Mouse (Mus musculus): ENCODE measurements around the gene Traf7.

Traf7 gene

GRCm38 (mm10) chr17:24527723-24528559 is at the start of gene Traf7:
Traf7 (minus strand) TSS chr17:24527938.
- peak; percentile 89 for ATAC-seq (ENCODE audit: low TSS enrichment)

DNA sequence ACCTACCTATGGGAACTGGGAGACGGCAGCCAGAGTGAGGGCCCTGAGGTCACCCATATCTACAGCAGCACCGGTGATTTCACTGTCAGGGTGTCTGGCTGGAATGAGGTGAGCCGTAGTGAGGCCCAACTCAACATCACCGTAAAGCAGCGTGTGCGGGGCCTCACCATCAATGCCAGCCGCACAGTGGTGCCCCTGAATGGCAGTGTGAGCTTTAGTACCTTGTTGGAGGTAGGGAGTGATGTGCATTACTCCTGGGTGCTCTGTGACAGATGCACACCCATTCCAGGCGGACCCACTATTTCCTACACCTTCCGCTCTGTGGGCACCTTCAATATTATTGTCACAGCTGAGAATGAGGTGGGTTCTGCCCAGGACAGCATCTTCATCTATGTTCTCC is 46.1 kb upstream of the Traf7 start:
- ATAC-seq (ENCODE audit: low TSS enrichment), result no peak

DNA sequence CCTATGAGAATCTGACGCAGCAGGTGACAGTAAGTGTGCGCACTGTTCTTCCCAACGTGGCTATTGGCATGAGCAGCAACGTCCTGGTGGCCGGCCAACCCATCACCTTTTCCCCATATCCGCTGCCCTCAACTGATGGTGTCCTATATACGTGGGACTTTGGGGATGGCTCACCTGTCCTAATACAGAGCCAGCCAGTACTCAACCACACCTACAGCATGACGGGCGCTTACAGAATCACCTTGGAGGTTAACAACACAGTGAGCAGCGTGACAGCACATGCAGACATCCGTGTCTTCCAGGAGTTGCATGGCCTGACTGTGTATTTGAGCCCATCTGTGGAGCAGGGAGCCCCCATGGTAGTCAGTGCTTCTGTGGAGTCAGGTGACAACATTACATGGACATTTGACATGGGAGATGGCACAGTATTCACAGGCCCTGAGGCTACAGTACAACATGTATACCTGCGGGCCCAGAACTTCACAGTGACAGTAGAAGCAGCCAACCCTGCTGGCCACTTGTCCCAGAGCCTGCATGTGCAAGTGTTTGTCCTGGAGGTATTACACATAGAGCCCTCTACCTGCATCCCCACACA is 45.0 kb upstream of the Traf7 start:
- no peak for ATAC-seq (ENCODE audit: low TSS enrichment)

GRCm38 (mm10) chr17:24569837-24570236 is 42.1 kb upstream of the Traf7 start:
- no peak for ATAC-seq (ENCODE audit: low TSS enrichment)

DNA sequence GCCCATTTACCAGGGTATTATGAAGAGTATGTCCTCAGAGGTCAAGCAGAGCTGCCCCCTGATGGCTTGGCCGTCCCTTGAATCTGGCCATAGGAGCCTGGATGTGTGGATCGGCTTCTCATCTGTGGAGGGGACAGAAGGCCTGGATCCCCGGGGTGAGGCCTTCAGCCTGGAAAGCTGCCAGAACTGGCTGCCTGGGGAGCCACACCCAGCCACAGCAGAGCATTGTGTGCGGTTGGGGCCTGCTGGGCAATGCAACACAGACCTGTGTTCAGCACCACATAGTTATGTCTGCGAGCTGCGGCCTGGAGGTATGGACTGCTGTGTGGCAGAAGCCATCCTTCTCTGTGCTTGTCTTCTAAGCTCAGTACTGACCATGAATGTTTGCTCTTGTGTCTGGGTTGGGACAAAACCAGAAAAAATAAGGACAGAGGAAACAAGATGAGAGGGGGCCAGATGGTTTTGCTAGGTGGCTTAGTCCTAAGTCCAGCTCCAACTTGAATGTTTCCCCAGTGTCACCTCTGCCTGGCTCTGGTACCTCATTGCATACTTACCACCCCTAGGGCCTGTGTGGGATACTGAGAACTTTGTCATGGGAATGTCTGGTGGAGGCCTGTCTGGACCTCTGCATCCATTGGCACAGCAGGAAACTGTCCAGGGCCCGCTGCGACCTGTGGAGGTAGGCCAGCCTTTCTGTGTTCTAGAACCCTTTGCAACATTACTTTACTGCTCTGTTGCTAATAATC is 39.5 kb upstream of the Traf7 start:
- ATAC-seq (ENCODE audit: low TSS enrichment), result no peak

DNA sequence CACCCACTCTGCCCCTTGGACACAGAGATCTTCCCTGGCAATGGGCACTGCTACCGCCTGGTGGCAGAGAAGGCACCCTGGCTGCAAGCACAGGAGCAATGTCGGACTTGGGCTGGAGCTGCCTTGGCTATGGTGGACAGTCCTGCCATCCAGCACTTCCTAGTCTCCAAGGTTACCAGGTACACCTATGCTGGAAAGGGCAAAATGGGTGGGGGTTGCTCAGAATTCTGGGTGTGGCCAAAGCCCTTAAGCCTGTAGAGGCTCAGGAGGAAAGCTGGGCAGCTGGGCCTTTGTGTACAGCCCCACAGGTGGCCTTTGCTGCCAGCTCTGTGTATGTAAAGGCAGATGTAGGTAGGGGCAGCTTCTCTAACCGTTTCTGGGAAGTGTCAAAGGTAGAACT is 38.1 kb upstream of the Traf7 start:
- ATAC-seq (ENCODE audit: low TSS enrichment), result no peak

- ATAC-seq (ENCODE audit: low TSS enrichment), result no peak
Measured at GRCm38 (mm10) chr17:24565092-24565491, 37.4 kb upstream of the Traf7 start.

- ATAC-seq (ENCODE audit: low TSS enrichment), result no peak
Measured at GRCm38 (mm10) chr17:24564422-24564821, 36.7 kb upstream of the Traf7 start.

DNA sequence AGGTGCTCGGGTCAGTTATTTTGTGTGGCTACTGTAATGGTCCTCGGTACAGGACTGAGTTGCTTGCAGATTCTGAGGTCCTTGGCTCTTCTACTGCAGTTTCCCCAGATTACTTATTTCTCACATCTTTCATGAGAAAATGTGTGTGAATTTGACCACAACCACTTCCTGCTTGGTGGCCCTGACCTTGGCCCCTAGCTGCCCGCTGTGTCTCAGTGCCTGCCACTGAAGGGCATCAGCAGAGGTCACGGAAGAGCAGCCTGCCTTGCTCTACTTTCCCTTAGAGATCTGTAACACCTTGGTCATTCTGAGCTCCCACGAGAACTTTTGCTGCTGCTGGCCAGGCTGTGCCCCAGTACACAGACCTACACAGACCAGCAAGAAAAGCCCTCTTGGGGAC is 35.9 kb upstream of the Traf7 start:
- no peak for ATAC-seq (ENCODE audit: low TSS enrichment)

DNA sequence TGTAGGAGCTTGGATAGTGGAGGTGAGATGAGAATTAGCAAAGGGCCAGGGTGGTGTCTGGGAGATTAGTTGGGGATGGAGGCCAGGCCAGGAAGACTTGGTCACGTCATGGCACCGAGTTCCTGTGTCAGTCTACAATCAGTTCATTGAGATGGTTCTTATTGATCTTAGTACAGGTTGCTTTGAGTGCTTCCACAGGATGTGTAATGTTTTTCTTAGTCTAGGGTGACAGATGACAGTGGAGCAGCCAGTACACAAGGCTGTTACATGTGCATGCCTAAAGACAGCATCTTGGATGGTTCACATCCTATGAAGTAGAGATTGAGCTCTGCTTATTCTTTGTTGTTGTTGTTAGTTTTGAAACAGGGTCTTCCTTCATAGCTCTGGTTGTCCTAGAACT is 33.9 kb upstream of the Traf7 start:
- ATAC-seq (ENCODE audit: low TSS enrichment), result no peak

DNA sequence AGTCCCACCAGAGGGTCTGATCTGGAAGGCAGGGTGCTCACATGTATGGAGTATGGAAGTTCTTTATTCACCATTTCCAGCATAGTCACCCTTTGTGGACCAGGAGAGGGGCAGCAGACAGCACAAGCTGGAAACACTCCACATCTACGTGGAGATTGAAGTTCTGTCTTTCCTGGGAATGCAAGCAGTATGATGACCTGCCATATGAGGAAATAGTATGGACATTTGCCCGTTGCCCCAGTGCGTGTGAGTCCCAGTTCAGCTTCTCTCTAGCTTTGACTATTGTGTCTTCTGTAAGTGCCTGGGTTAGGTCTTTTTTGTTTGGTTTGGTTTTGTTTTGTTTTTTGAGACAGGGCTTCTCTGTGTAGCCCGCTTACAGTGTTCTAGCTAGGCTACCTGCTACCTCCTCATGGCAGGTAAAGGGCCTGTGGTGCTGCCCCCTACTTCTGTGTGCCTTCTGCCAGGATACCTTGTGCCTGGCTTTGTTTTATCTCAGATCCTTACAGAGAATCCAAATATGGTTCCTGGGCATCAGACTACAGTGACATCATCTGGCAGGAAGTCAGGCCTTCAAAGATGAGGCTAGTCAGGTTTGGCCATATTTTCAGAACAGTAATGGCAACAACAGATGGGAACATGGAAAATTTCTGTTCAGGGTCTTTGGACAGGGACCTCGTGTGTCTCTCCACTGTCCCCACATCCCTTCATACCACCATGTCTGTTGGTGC is 32.7 kb upstream of the Traf7 start:
- no peak for ATAC-seq (ENCODE audit: low TSS enrichment)

- ATAC-seq (ENCODE audit: low TSS enrichment), result no peak
Measured at GRCm38 (mm10) chr17:24559146-24559545, 31.4 kb upstream of the Traf7 start.

- ATAC-seq (ENCODE audit: low TSS enrichment), result peak; percentile 41; the same call in 1 of the 2 replicates
Measured at GRCm38 (mm10) chr17:24558600-24559099, 30.9 kb upstream of the Traf7 start.

DNA sequence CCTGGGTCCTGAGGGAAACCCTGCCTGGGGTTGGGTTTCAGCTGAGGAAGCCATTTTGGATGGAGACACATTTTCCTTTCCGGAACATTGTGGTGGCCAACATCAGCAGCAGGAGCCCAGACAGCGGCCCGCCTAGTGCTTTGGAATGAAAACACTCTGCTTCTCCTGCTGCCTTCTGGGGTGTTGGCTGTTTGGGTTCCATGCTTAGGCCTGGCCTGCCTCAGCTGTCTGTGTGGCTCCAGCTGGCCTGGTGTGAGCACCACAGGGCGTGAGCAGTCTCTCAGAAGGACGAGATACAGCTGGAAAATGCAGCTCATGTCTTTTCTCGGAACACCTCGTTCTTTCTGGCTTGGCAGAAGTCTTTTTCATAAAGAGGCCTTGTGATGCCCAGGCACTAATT is 29.4 kb upstream of the Traf7 start:
- ATAC-seq (ENCODE audit: low TSS enrichment), result no peak

GRCm38 (mm10) chr17:24551050-24551444 is 23.3 kb upstream of the Traf7 start:
- no peak for ATAC-seq (ENCODE audit: low TSS enrichment)

DNA sequence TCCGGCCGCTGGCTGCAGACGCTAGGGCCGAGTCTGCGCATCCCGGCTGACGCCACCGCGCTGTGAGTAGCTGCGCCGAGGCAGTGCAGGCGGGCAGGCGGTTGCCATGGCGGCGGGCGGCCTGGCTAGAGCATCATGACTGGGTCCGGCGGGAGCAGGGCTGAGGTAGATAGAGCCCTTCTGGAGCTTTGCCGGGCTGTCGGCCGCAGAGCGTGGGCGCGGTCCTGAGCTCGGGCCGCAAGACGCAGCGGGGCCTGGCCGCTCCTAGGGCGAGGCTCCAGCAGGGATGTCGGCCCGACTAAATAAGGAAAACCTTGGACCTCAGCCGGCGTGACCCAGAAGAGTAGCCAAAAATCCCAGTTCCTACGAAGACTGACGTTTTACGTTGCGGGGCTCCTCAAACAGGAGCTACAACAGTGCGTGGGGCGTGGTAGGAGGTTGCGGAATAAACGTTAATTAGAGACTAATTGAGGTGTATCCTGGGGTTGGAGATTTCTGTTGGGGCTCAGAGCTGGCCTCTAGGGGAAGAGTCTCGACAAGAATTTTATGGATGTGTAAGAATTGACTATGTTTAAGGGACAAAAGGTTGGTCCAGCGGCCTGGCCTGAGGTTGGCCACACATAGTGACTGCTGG is 22.8 kb upstream of the Traf7 start:
- ATAC-seq (ENCODE audit: low TSS enrichment), result peak; percentile 46

DNA sequence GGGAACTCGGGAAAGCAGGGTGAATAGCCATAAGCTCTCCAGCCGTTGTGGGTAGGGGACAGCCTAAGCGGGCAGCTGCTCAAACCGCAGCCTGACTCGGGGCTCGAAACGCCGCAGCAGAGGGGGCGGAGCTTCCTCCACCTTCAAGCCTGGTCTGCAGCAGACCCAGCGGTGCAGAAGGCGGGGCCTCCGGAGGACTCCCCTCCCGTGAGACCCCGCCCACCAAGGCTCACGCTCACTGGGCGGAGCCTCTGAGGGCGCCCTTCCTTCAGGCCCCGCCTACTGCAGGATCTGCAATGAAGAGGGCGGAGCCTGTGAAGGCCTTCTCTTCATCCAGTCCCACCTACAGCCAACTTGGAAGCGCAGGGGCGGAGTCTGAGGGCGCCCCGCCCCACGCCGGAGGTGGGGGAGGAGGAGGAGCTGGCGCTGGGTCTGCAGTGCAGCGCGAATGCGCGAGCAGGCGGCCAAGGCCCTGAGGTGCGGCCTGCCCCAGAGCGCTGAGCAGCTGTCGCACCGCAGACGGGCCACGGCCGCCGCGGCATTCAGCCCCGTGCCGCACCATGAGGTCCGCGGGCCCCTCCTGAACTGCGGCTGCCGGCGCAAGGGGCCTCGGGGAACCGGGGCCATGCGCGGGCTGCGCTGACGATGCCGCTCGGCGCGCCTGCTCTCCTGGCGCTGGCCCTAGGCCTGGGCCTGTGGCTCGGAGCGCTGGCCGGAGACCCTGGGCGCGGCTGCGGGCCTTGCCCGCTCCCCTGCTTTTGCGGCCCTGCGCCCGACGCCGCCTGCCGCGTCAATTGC is 22.1 kb upstream of the Traf7 start, which contains the start of gene Pkd1:
Pkd1 (plus strand) TSS at position 217 of the 798 bp plus-strand sequence.
- peak; percentile 84 for ATAC-seq (ENCODE audit: low TSS enrichment)

DNA sequence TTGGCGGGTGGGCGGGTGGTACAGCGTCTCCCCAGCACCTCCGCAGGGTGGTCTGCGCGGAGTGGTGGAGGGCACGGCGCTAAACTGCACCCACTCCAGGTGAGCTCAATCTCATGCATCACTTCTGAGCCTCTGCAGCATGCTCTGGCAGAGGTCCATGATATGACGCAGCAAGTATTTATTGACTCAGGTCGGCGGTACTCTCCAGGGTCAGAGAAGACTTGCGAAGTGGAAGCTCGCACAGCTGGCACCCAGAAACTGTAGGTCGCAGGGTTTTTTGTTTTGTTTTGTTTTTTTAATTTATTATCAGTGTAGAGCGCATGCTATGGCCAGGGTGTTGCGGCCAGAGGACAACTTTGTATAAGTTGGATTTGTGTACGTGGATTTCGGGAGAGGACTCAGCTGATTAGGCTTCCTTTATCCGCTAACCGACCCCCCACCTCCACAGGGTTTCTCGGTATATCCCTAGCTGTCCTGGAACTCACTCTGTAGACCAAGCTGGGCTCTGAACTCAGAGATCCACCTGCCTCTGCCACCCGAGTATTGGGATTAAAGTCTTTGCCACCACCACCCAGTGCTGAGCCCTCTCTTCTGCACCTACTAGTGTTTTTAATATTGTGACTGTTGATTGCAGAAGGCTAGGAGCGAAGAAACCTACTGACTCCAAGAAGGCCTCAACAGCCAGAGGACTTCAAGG is 21.3 kb upstream of the Traf7 start:
- peak; percentile 20; the same call in 1 of the 2 replicates for ATAC-seq (ENCODE audit: low TSS enrichment)

DNA sequence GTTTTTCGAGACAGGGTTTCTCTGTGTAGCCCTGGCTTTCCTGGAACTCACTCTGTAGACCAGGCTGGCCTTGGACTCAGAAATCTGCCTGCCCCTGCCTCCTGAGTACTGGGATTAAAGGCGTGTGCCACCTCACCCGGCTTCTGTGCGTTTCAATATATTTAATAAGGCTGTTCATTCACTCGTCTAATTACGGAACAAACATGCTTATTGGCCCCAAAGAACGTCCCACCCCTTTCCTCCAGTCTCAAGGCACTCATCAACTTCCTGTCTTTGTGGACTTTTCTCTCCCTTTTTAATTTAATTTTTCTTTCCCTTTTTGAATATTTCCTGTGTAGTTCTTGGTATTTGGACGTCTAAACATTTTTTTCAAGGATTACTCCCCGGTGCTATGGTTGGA is 20.7 kb upstream of the Traf7 start:
- no peak for ATAC-seq (ENCODE audit: low TSS enrichment)

DNA sequence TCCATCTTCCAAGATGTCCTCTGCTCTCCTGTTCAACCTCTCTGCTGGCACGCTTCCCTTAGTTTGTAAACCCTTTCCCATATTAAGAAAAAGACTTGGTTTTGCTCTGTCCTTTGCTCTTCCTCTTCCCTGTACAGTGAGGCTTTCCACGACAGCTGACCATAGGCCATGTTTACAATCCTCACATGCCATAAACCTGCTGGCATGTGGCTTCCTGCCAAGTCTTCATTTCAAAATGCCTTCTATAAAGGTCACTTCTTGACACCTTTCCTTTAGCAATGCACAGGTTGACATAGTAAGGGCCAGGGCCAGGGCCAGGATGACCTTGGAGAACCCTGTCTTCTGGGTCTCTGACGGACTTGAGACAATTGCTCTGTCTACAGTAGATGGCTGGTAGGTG is 18.5 kb upstream of the Traf7 start:
- no peak for ATAC-seq (ENCODE audit: low TSS enrichment)

Data from frontal cortex, adult (tissue).